Mouse (Mus musculus) E14TG2a.4 (cell line): Measurements from ENCODE around the gene Smarcb1.

Experiments
- H3K27me3 ChIP-seq: 2 replicates; pipeline ENCODE4 v1.6.1; 2014; ENCODE audit warnings: low read length, control low read depth; ENCODE audit not compliant: insufficient read depth
- H3K36me3 ChIP-seq: 2 replicates; pipeline ENCODE4 v1.6.1; 2014; ENCODE audit warnings: low read length, control low read depth; ENCODE audit not compliant: insufficient read depth
- H3K4me1 ChIP-seq: replicated peaks from 2 replicates; pipeline ENCODE4 v1.6.1; 2014; ENCODE audit warnings: low read depth, low read length, control low read depth
- H3K4me3 ChIP-seq: replicated peaks from 2 replicates; pipeline ENCODE4 v1.5.1; 2014; ENCODE audit warnings: mild to moderate bottlenecking, low read length
- H3K9me3 ChIP-seq: 2 replicates; pipeline ENCODE4 v1.6.1; 2014; ENCODE audit warnings: low read length, control low read depth
- CTCF ChIP-seq: conservative IDR thresholded peaks from 2 replicates; pipeline ENCODE4 v1.5.1; 2014; ENCODE audit warnings: low read length
- NANOG ChIP-seq: IDR thresholded peaks from 2 replicates; pipeline ENCODE4 v1.6.1; 2014; ENCODE audit warnings: borderline replicate concordance, low read length, mixed read lengths
- POU5F1 ChIP-seq: IDR thresholded peaks from 2 replicates; pipeline ENCODE4 v1.6.1; 2014; ENCODE audit warnings: low read length, borderline replicate concordance

Gene Smarcb1

GRCm38 (mm10) chr10:75944066-75944772, 22.8 kb upstream of the Smarcb1 start:
- peaks cover 19% of the 10 kb centered on the region for H3K36me3 ChIP-seq
- no peak for TF ChIP-seq NANOG
- TF ChIP-seq POU5F1 = no peak
- no peak for TF ChIP-seq CTCF

GRCm38 (mm10) chr10:75942736-75943477, 21.5 kb upstream of the Smarcb1 start, which contains the start of gene Vpreb3:
Vpreb3 (plus strand) TSS chr10:75943057.
- Histone ChIP-seq H3K4me1 (peaks cover 73% of the 10 kb centered on the region), H3K27me3 (no peaks in the 10 kb centered on the region), H3K36me3 (peaks cover 29% of the 10 kb centered on the region), H3K4me3 (no peak within 1 kb of the TSS), H3K9me3 (peaks cover 6% of the 10 kb centered on the region; the same call in 1 of the 2 replicates)
- TF ChIP-seq NANOG = no peak
- TF ChIP-seq CTCF = no peak
- no peak for TF ChIP-seq POU5F1

More at GRCm38 (mm10) chr10:75944066-75944772, 22.8 kb upstream of the Smarcb1 start:
- no peaks in the 10 kb centered on the region for H3K27me3 ChIP-seq
- peaks cover 77% of the 10 kb centered on the region for H3K4me1 ChIP-seq
- H3K4me3 ChIP-seq = no peak overlapping the region
- peaks cover 6% of the 10 kb centered on the region; the same call in 1 of the 2 replicates for H3K9me3 ChIP-seq

GRCm38 (mm10) chr10:75941042-75941824, 19.8 kb upstream of the Smarcb1 start:
- no peaks in the 10 kb centered on the region for H3K27me3 ChIP-seq
- peaks cover 81% of the 10 kb centered on the region for H3K4me1 ChIP-seq
- H3K9me3 ChIP-seq = peaks cover 4% of the 10 kb centered on the region; the same call in 1 of the 2 replicates
- TF ChIP-seq CTCF (no peak), POU5F1 (no peak), NANOG (no peak)
- peaks cover 37% of the 10 kb centered on the region for H3K36me3 ChIP-seq
- peak overlapping the region; percentile 66 for H3K4me3 ChIP-seq

GRCm38 (mm10) chr10:75940520-75940919, 19.1 kb upstream of the Smarcb1 start, which contains the start of gene Gm867:
Gm867 (minus strand) TSS chr10:75940672.
- Histone ChIP-seq H3K4me1 (peaks cover 75% of the 10 kb centered on the region), H3K4me3 (peak within 1 kb of the TSS; percentile 66), H3K27me3 (no peaks in the 10 kb centered on the region), H3K9me3 (no peaks in the 10 kb centered on the region), H3K36me3 (peaks cover 36% of the 10 kb centered on the region)
- TF ChIP-seq CTCF (no peak), POU5F1 (no peak), NANOG (no peak)

- TF ChIP-seq NANOG = no peak
- Histone ChIP-seq H3K4me3 (peak overlapping the region; percentile 66), H3K9me3 (no peaks in the 10 kb centered on the region), H3K27me3 (no peaks in the 10 kb centered on the region), H3K4me1 (peaks cover 77% of the 10 kb centered on the region), H3K36me3 (peaks cover 36% of the 10 kb centered on the region)
Measured at GRCm38 (mm10) chr10:75939481-75940234, 18.2 kb upstream of the Smarcb1 start.

GRCm38 (mm10) chr10:75937851-75938643, 16.6 kb upstream of the Smarcb1 start:
- H3K4me3 ChIP-seq = peak overlapping the region; percentile 97
- H3K9me3 ChIP-seq = no peaks in the 10 kb centered on the region
- H3K36me3 ChIP-seq = peaks cover 36% of the 10 kb centered on the region
- peak; percentile 84 for TF ChIP-seq NANOG
- TF ChIP-seq CTCF = no peak
- peaks cover 74% of the 10 kb centered on the region for H3K4me1 ChIP-seq
- H3K27me3 ChIP-seq = no peaks in the 10 kb centered on the region

GRCm38 (mm10) chr10:75936909-75937667, 15.7 kb upstream of the Smarcb1 start:
- Histone ChIP-seq H3K4me3 (peak overlapping the region; percentile 97), H3K9me3 (no peaks in the 10 kb centered on the region), H3K27me3 (no peaks in the 10 kb centered on the region), H3K36me3 (peaks cover 36% of the 10 kb centered on the region), H3K4me1 (peaks cover 71% of the 10 kb centered on the region)
- TF ChIP-seq CTCF = no peak
- TF ChIP-seq NANOG = no peak
- no peak for TF ChIP-seq POU5F1
